ENCODE assay signal across 29 mouse cellular contexts in genomic region chr16:52799715-52800392, GRCm38 (mm10).
DNase-seq lines count a peak whose midpoint lies in the region; ATAC-seq and TF ChIP-seq lines count a peak whose summit lies in the region.
"Had no signal": no experiment of that assay in that cellular context is flagged by ENCODE, and none has a peak within 500 bp of the region (broad histone marks: within the 10 kb centered on the region; RNA-seq: fewer than 3 reads in every experiment).

No protein-coding gene starts in this region.

- intact Hi-C loops in gastrocnemius, adult 2 months (cut with DNase I): no loop called here

- no peaks in the 10 kb centered on the region for H3K4me1 ChIP-seq in forebrain, embryonic 14.5 days (ENCODE audit: control insufficient read depth, insufficient read depth, low read length)
- H3K4me1 ChIP-seq in forebrain, embryonic 15.5 days: no peaks in the 10 kb centered on the region
- no peaks in the 10 kb centered on the region for H3K4me1 ChIP-seq in midbrain, embryonic 16.5 days (ENCODE audit: control insufficient read depth, insufficient read depth, low read length)
- H3K4me1 ChIP-seq in midbrain, postnatal 0 days (ENCODE audit: insufficient read depth, low read length): no peaks in the 10 kb centered on the region
- H3K4me1 ChIP-seq: embryonic facial prominence, embryonic 12.5 days; embryonic facial prominence, embryonic 15.5 days; forebrain, embryonic 12.5 days; heart, embryonic 12.5 days; heart, embryonic 15.5 days; hindbrain, embryonic 10.5 days; hindbrain, embryonic 13.5 days; intestine, embryonic 15.5 days had no signal

- peak; percentile 13 for DNase-seq in forebrain, embryonic 14.5 days (ENCODE audit: low spot score)
- DNase-seq in midbrain, postnatal 0 days (ENCODE audit: low spot score): no peak
- DNase-seq in brain, embryonic 14.5 days (ENCODE audit: low read depth): peak; percentile 58
- no peak for DNase-seq in gastrocnemius, adult 2 months
- DNase-seq: adrenal gland, postnatal 10 days; adrenal gland, postnatal 36 days; B cell, adult 2 months; cerebellum, adult 11 months; cerebellum, adult 2 months; cerebellum, adult 9-11 months; cerebellum, postnatal 25 days; gastrocnemius, postnatal 10 days; heart, adult 11 months; heart, postnatal 10 days; heart, postnatal 36 days; kidney, adult 11 months had no signal

- peak; percentile 34; the same call in 1 of the 2 replicates for ATAC-seq in forebrain, embryonic 14.5 days
- no peak; the same call in 1 of the 2 replicates for ATAC-seq in forebrain, embryonic 15.5 days (replicated peaks)
- peak; percentile 72; the same call in 1 of the 2 replicates for ATAC-seq in midbrain, embryonic 16.5 days
- ATAC-seq in midbrain, postnatal 0 days (ENCODE audit: low FRiP score): no peak
- ATAC-seq: hindbrain, embryonic 16.5 days; intestine, embryonic 15.5 days had no signal

- no peak for TF ChIP-seq POLR2A in brain, embryonic 14.5 days (IDR thresholded peaks at IDR 0.05; ENCODE audit: borderline replicate concordance, extremely low read depth, insufficient read depth, insufficient read length, poor library complexity, severe bottlenecking)

- no peak overlapping the region for H3K4me3 ChIP-seq in forebrain, embryonic 14.5 days (ENCODE audit: low read depth, low read length)
- no peak overlapping the region for H3K4me3 ChIP-seq in forebrain, embryonic 15.5 days
- no peak overlapping the region for H3K4me3 ChIP-seq in midbrain, embryonic 16.5 days (ENCODE audit: low read depth, low read length)
- no peak overlapping the region for H3K4me3 ChIP-seq in midbrain, postnatal 0 days (ENCODE audit: low read depth, low read length)
- no peak overlapping the region for H3K4me3 ChIP-seq in gastrocnemius, adult 2 months
- H3K4me3 ChIP-seq: embryonic facial prominence, embryonic 12.5 days; embryonic facial prominence, embryonic 15.5 days; forebrain, embryonic 12.5 days; heart, embryonic 12.5 days; heart, embryonic 15.5 days; hindbrain, embryonic 10.5 days; hindbrain, embryonic 13.5 days; intestine, embryonic 15.5 days had no signal

- H3K27ac ChIP-seq in forebrain, embryonic 14.5 days (ENCODE audit: low read depth, low read length): no peak overlapping the region
- no peak overlapping the region for H3K27ac ChIP-seq in forebrain, embryonic 15.5 days (replicated peaks)
- no peak overlapping the region for H3K27ac ChIP-seq in midbrain, embryonic 16.5 days (ENCODE audit: low read length)
- no peak overlapping the region for H3K27ac ChIP-seq in midbrain, postnatal 0 days (ENCODE audit: low read depth, low read length)
- H3K27ac ChIP-seq in gastrocnemius, adult 2 months: no peak overlapping the region
- H3K27ac ChIP-seq: embryonic facial prominence, embryonic 12.5 days; embryonic facial prominence, embryonic 15.5 days; forebrain, embryonic 12.5 days; heart, embryonic 15.5 days; hindbrain, embryonic 10.5 days; hindbrain, embryonic 13.5 days; intestine, embryonic 15.5 days had no signal

- no peaks in the 10 kb centered on the region for H3K27me3 ChIP-seq in forebrain, embryonic 14.5 days (replicated peaks; ENCODE audit: control insufficient read depth, insufficient read depth, low read length)
- H3K27me3 ChIP-seq in forebrain, embryonic 15.5 days: no peaks in the 10 kb centered on the region
- H3K27me3 ChIP-seq in midbrain, embryonic 16.5 days (ENCODE audit: control insufficient read depth, insufficient read depth, low read depth, low read length): no peaks in the 10 kb centered on the region
- no peaks in the 10 kb centered on the region for H3K27me3 ChIP-seq in midbrain, postnatal 0 days (ENCODE audit: insufficient read depth, low read length)
- H3K27me3 ChIP-seq: CH12.LX; embryonic facial prominence, embryonic 12.5 days; embryonic facial prominence, embryonic 15.5 days; forebrain, embryonic 12.5 days; heart, embryonic 12.5 days; heart, embryonic 15.5 days; hindbrain, embryonic 13.5 days; intestine, embryonic 15.5 days had no signal

- no peak for TF ChIP-seq CTCF in midbrain, postnatal 0 days (IDR thresholded peaks at IDR 0.05)
- no peak for TF ChIP-seq CTCF in brain, embryonic 14.5 days (IDR thresholded peaks at IDR 0.05; ENCODE audit: borderline replicate concordance, extremely low read depth, insufficient read depth, insufficient read length)
- no peak for TF ChIP-seq CTCF in gastrocnemius, adult 2 months (IDR thresholded peaks at IDR 0.05)

- no peak overlapping the region for H3K4me2 ChIP-seq in forebrain, embryonic 14.5 days (ENCODE audit: low read length)
- H3K4me2 ChIP-seq in forebrain, embryonic 15.5 days (replicated peaks): no peak overlapping the region
- no peak overlapping the region for H3K4me2 ChIP-seq in midbrain, embryonic 16.5 days (ENCODE audit: low read length)
- H3K4me2 ChIP-seq in midbrain, postnatal 0 days (ENCODE audit: low read depth, low read length, poor library complexity, severe bottlenecking): no peak overlapping the region
- H3K4me2 ChIP-seq: embryonic facial prominence, embryonic 12.5 days; embryonic facial prominence, embryonic 15.5 days; forebrain, embryonic 12.5 days; heart, embryonic 12.5 days; heart, embryonic 15.5 days; hindbrain, embryonic 13.5 days; intestine, embryonic 15.5 days had no signal

- H3K9ac ChIP-seq in forebrain, embryonic 14.5 days (ENCODE audit: low read length): no peak overlapping the region
- no peak overlapping the region for H3K9ac ChIP-seq in forebrain, embryonic 15.5 days (replicated peaks)
- H3K9ac ChIP-seq in midbrain, embryonic 16.5 days (ENCODE audit: low read depth, low read length): no peak overlapping the region
- H3K9ac ChIP-seq in midbrain, postnatal 0 days (replicated peaks; ENCODE audit: low read length, poor library complexity, severe bottlenecking): no peak overlapping the region
- H3K9ac ChIP-seq: embryonic facial prominence, embryonic 12.5 days; embryonic facial prominence, embryonic 15.5 days; forebrain, embryonic 12.5 days; heart, embryonic 12.5 days; heart, embryonic 15.5 days; hindbrain, embryonic 13.5 days; intestine, embryonic 15.5 days had no signal

- H3K9me3 ChIP-seq in forebrain, embryonic 14.5 days (replicated peaks; ENCODE audit: control insufficient read depth, low read length): no peaks in the 10 kb centered on the region
- no peaks in the 10 kb centered on the region for H3K9me3 ChIP-seq in forebrain, embryonic 15.5 days
- no peaks in the 10 kb centered on the region for H3K9me3 ChIP-seq in midbrain, embryonic 16.5 days (replicated peaks; ENCODE audit: control insufficient read depth, low read length, poor library complexity, severe bottlenecking)
- no peaks in the 10 kb centered on the region for H3K9me3 ChIP-seq in midbrain, postnatal 0 days (ENCODE audit: low read length)
- H3K9me3 ChIP-seq: embryonic facial prominence, embryonic 12.5 days; embryonic facial prominence, embryonic 15.5 days; forebrain, embryonic 12.5 days; G1E; heart, embryonic 12.5 days; heart, embryonic 15.5 days; hindbrain, embryonic 10.5 days; hindbrain, embryonic 13.5 days; intestine, embryonic 15.5 days had no signal

- 49% methylated on average over 4 of the region's 4 CpGs for WGBS in forebrain, embryonic 14.5 days
- 53% methylated on average over 4 of the region's 4 CpGs for WGBS in forebrain, embryonic 15.5 days
- WGBS in midbrain, embryonic 16.5 days: 30% methylated on average over 4 of the region's 4 CpGs
- 45% methylated on average over 4 of the region's 4 CpGs for WGBS in midbrain, postnatal 0 days

- no peaks in the 10 kb centered on the region for H3K36me3 ChIP-seq in forebrain, embryonic 14.5 days (ENCODE audit: control insufficient read depth, insufficient read depth, low read length)
- H3K36me3 ChIP-seq in forebrain, embryonic 15.5 days: no peaks in the 10 kb centered on the region
- H3K36me3 ChIP-seq in midbrain, embryonic 16.5 days (ENCODE audit: control insufficient read depth, insufficient read depth, low read length): no peaks in the 10 kb centered on the region
- H3K36me3 ChIP-seq in midbrain, postnatal 0 days (ENCODE audit: insufficient read depth, low read length): no peaks in the 10 kb centered on the region
- H3K36me3 ChIP-seq: embryonic facial prominence, embryonic 12.5 days; embryonic facial prominence, embryonic 15.5 days; forebrain, embryonic 12.5 days; G1E; heart, embryonic 12.5 days; heart, embryonic 15.5 days; hindbrain, embryonic 10.5 days; hindbrain, embryonic 13.5 days; intestine, embryonic 15.5 days had no signal

Comparison
In these comparisons a context has a peak if more than half of its experiments do, and no peak if none do; other contexts are left out.
1. ATAC-seq: peak in forebrain, embryonic 14.5 days (single experiment) and midbrain, embryonic 16.5 days (single experiment); none in forebrain, embryonic 15.5 days (single experiment) and midbrain, postnatal 0 days (single experiment).
2. DNase-seq: peak in forebrain, embryonic 14.5 days (single experiment) and brain, embryonic 14.5 days (single experiment); none in midbrain, postnatal 0 days (single experiment) and gastrocnemius, adult 2 months (single experiment).